Mouse (Mus musculus) central nervous system, embryonic 14 days (tissue): ENCODE data around the gene S1pr3. TPM values are rescaled to one million over a fixed set of nuclear protein-coding genes. Genes with fewer than 3 reads are reported as not detected.

ENCODE experiments used
- polyA plus RNA-seq: library from polyadenylated mRNA; depleted of rRNA; stranded (reverse); fragments of >200 nt; gene quantifications from 2 replicates; pipeline ENCODE4 v1.2.3, GENCODE M21; 2012; rRNA removed

S1pr3 gene
- polyA plus RNA-seq: 7.7 and 16.1 TPM in 2 replicates

DNA sequence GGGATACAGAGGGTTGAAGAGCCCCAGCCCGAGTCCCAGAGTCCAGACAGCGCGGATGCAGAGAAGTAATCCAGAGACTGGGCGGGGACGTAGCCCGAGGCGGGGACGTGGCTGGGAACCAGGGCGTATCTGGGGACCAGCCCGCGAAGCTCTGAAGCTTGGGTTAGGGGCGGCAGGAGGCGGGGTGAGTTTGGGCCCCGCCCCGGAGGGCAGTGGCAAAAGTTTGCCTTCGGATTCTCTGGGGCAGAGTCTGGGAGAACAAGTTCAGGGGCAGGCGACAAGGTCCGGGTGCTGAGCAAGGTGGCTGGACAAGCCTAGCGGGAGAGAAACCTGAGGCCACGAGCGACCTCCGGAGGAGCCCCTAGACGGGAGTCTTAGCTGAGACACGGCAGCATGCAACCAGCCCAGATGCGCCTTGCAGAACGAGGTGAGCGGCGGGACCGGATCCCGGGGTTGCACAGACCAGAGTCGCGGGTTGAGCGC is at the start of gene S1pr3:
Gene S1pr3, plus strand, starts transcription at position 121 of the 483 bp plus-strand sequence.

Other genes starting within 250 kb of the S1pr3 start
- gene Nxnl2, start 237.6 kb upstream of the S1pr3 start, polyA plus RNA-seq: 1.3 and 2.2 TPM in 2 replicates
- 9.8 and 11.7 TPM in 2 replicates for gene Shc3, start 160.8 kb downstream of the S1pr3 start, polyA plus RNA-seq
- 72.8 and 90.6 TPM in 2 replicates for gene Cks2, start 236.6 kb downstream of the S1pr3 start, polyA plus RNA-seq
- gene Secisbp2, start 243.1 kb downstream of the S1pr3 start, polyA plus RNA-seq: 34.1 and 34.8 TPM in 2 replicates